Mouse (Mus musculus): ENCODE data around the gene Retreg3. TPM values are rescaled to one million over a fixed set of nuclear protein-coding genes. Genes with fewer than 3 reads are reported as not detected.

Gene Retreg3
- polyA plus RNA-seq (2015; fragmentation: Nextera tagmentation; extraction: Ambion mirVana) = 25.3 and 26.7 TPM in 2 replicates

DNA sequence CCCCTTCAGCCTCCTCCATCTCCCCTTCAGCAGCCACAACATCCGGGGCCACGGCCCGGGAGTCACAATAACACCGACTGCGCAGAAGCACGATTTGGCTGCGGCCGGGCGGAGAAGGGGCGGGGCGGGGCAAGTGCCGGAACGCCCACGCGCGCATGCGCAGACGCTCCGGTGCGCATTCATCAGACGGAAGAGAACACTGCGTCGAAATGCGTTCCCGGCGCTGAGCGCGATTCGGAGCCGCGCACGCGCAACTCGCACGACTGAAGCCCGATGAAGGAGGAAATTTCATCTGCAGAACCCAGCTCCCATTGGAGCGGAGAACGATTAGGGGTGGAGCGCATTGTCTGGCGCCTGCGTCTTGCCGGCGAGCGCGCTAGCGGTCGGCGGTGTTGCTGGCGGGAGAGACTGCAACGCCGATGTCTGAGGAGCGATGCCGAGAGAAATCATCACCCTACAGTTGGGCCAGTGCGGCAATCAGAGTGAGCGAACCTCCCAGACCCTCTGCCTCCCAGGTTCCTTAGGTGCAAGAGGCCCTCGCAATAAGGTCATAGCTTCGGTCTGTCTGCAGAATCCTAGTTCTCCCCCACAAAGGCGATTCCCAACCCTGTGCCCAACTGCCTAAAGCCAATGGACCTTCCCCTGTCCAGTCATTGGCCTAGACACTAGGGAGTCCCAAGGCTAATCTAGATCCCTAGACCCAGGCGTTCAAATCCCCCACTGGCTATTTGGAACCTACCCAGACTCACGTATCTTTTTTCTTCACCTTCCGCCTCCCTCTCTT is at the start of gene Retreg3, which contains the start of gene Tubg1:
Retreg3 (minus strand) TSS at position 133 of the 784 bp plus-strand sequence.
Tubg1 (plus strand) TSS at position 178 of the 784 bp plus-strand sequence.
- under 1% methylated on average over 61 of the region's 61 CpGs for WGBS
- Histone ChIP-seq H3K4me1 (peaks cover 36% of the 10 kb centered on the region), H3K4me3 (replicated peaks) (peak within 1 kb of the TSS; percentile 99), H3K27me3 (no peaks in the 10 kb centered on the region), H3K4me2 (replicated peaks) (peak within 1 kb of the TSS; percentile 82), H3K9me3 (replicated peaks) (no peaks in the 10 kb centered on the region), H3K36me3 (peaks cover 27% of the 10 kb centered on the region), H3K27ac (replicated peaks) (peak within 1 kb of the TSS; percentile 93), H3K9ac (peak within 1 kb of the TSS; percentile 96)
- peak; percentile 94 for ATAC-seq (ENCODE audit: insufficient number of reproducible peaks, low FRiP score, low TSS enrichment, low read depth)

DNA sequence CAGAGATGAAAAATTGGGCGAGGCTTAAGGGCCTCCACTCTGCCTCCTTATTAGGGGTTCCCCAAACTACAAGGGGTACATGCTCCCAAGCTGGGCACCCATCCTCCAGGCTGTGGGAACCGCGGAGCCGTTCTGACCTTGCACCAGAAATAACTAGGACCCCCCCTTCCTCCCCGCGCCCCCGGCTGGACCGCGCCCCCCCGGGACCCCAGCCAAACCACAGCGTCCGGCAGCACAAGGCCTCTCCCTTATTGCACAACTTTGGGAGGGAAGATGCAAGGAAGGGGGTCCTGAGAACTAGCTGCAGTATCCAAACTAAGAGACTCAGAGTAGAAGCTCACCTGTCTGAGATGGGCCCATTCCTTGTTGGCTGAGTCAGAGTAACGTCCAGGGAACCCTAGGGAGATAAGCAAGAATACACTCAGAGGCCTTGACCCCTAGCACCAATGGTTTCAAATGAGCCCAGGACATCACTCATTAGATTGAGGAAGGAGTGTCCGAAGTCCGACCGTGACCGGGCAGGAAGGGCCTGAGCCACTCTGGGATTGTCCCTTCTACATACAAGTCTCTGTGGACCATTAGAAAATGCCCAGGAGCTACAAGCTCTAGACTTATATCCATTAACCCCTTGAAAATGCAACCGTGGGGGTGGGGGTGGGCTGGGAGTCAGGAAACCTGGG is 48.7 kb upstream of the Retreg3 start:
- H3K4me3 ChIP-seq (replicated peaks) = peak overlapping the region; percentile 80
- no peak overlapping the region for H3K27ac ChIP-seq (replicated peaks)
- H3K4me2 ChIP-seq (replicated peaks) = peak overlapping the region; percentile 91
- peaks cover 78% of the 10 kb centered on the region for H3K4me1 ChIP-seq
- peaks cover 33% of the 10 kb centered on the region for H3K36me3 ChIP-seq
- 64% methylated on average over 18 of the region's 18 CpGs for WGBS
- no peak overlapping the region for H3K9ac ChIP-seq
- H3K27me3 ChIP-seq = peaks cover 49% of the 10 kb centered on the region
- H3K9me3 ChIP-seq (replicated peaks) = no peaks in the 10 kb centered on the region
- no peak for ATAC-seq (ENCODE audit: insufficient number of reproducible peaks, low FRiP score, low TSS enrichment, low read depth)

DNA sequence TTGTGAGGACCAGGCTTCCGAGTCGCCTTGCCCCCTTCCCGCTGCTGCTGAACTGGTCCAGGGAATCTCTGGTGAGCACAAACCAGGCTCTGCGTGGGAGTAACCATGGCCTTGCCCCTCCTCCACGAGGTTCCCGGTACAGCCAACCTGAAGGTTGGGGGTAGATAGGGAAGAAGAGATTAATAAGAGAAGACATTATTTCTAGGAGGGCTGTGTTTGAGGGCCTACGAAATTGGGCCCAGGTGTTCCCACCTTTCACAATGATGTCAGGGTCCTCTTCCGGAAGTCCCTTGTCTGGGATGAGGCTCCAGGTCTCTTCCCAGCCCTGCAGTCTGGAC is 48.2 kb upstream of the Retreg3 start:
- H3K4me2 ChIP-seq (replicated peaks) = peak overlapping the region; percentile 91; the same call in 1 of the 2 replicates
- H3K27me3 ChIP-seq = peaks cover 55% of the 10 kb centered on the region
- peaks cover 77% of the 10 kb centered on the region for H3K4me1 ChIP-seq
- no peak overlapping the region for H3K27ac ChIP-seq (replicated peaks)
- WGBS = 50% methylated on average over 8 of the region's 8 CpGs
- no peaks in the 10 kb centered on the region for H3K9me3 ChIP-seq (replicated peaks)
- H3K36me3 ChIP-seq = peaks cover 37% of the 10 kb centered on the region
- H3K4me3 ChIP-seq (replicated peaks) = peak overlapping the region; percentile 80
- ATAC-seq (ENCODE audit: insufficient number of reproducible peaks, low FRiP score, low TSS enrichment, low read depth) = no peak
- no peak overlapping the region for H3K9ac ChIP-seq

DNA sequence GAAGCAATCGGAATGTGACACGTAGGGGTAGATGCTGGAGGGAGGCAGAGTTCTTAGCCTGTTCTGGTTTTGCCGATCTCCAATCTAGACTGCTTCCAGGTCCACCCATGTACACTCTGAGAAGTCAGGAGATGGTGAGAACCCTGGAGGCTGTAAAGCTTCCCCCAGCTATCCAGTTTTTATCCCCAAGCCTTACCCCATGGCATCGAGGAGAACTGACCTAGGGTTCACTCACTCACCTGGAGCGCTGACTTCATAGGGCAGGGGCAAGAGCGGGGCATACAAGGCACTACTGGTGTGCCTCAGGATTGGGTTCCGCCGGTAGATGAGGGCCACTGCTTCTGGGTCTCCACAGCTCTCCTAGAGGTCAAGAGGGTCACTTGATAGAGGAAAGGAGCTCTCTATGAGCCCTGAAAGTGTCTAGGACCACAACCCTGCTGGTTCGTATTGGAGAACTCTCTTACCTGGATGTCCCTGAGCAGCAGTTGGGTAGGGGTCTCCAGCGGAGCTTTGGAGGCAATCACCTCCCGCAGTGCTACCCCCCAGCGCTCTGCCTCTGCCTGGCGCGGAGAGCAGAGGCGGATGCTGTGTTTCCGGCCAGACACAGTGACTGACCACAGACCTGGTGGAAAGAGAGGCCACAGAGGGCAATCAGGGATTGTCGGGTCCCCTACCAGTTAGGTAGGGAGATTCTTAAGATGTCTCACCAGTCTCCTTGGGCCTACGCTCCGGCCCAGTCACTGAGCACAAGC is 47.7 kb upstream of the Retreg3 start:
- H3K9me3 ChIP-seq (replicated peaks) = no peaks in the 10 kb centered on the region
- peaks cover 57% of the 10 kb centered on the region for H3K27me3 ChIP-seq
- no peak for ATAC-seq (ENCODE audit: insufficient number of reproducible peaks, low FRiP score, low TSS enrichment, low read depth)
- H3K9ac ChIP-seq = no peak overlapping the region
- H3K36me3 ChIP-seq = peaks cover 42% of the 10 kb centered on the region
- H3K4me1 ChIP-seq = peaks cover 78% of the 10 kb centered on the region
- no peak overlapping the region for H3K4me3 ChIP-seq (replicated peaks)
- 62% methylated on average over 19 of the region's 19 CpGs for WGBS
- H3K4me2 ChIP-seq (replicated peaks) = no peak overlapping the region
- no peak overlapping the region; the same call in 1 of the 2 replicates for H3K27ac ChIP-seq (replicated peaks)

DNA sequence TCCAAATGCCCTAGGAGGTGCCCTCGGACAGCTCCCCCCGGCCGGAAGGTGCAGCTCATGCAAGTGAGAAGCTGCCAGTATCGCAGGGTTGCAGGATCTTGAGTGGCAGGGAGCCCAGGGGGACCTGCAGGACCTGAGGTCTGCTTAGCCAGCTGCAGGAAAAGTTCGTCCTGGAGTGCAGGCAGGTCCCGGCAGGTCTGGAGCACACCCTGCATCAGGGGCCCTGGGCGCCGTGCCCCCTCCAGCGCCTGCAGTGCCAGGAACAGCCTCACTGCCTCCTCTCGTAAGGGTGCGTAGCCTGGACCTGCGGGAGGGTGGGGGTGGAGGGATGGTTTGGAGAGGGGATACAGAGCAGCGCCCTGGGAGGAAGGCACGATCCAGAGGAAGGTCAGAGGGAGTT is 46.7 kb upstream of the Retreg3 start:
- peaks cover 53% of the 10 kb centered on the region for H3K36me3 ChIP-seq
- H3K27me3 ChIP-seq = peaks cover 60% of the 10 kb centered on the region
- WGBS = 58% methylated on average over 14 of the region's 14 CpGs
- H3K4me3 ChIP-seq (replicated peaks) = no peak overlapping the region
- ATAC-seq (ENCODE audit: insufficient number of reproducible peaks, low FRiP score, low TSS enrichment, low read depth) = no peak
- H3K9ac ChIP-seq = no peak overlapping the region
- peaks cover 72% of the 10 kb centered on the region for H3K4me1 ChIP-seq
- H3K9me3 ChIP-seq (replicated peaks) = no peaks in the 10 kb centered on the region
- 0 out of 2 replicates have a peak overlapping the region, but pooled peaks have one; percentile 2 for H3K27ac ChIP-seq (replicated peaks)
- H3K4me2 ChIP-seq (replicated peaks) = no peak overlapping the region

DNA sequence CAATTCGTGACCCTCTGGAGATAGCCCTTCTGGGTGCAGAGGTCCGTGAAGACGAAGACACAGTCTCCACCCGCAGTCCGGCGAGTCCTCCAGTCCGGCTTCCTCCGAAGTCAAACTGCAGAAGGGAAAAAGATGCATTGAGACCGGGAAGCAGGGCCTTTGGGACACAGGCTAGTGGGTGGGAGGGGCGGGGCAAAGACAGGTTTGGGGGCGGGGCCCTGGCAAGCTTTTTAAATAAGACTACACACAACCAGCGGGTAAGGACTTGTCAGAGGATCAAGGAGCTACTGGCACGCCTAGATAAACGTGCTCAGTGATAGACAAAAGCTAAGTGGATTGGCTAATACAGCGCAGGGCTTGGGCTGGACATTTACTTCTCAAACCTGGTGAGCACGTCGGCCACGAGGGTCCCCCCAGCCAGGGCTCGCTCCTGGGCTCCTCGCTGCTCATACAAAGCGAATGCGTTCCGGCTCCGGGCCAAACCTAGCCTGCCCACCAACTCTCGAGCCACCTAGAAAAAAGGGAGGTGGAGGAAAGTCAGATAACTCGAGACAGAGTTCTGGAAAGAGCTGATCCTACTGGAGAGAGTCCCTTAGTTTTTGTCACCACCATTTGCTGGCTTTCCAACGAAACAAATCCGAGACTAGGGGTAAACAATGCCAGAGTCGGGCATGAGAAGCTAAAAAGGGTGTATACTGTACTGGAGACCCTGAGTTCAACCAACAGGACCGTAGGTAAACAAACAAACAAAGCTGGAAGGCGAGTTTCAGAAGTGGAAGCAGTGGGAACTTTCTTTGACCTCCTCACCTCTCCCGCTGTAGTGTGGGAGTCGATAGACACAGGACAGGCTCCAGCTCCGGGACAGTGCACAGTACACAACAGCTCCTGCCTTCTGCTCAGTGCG is 45.2 kb upstream of the Retreg3 start:
- Histone ChIP-seq H3K4me1 (peaks cover 67% of the 10 kb centered on the region), H3K36me3 (peaks cover 55% of the 10 kb centered on the region), H3K9me3 (replicated peaks) (no peaks in the 10 kb centered on the region), H3K4me2 (replicated peaks) (peak overlapping the region; percentile 45), H3K27ac (replicated peaks) (peak overlapping the region; percentile 51), H3K9ac (no peak overlapping the region), H3K27me3 (peaks cover 60% of the 10 kb centered on the region), H3K4me3 (replicated peaks) (no peak overlapping the region)
- 31% methylated on average over 35 of the region's 35 CpGs for WGBS
- no peak for ATAC-seq (ENCODE audit: insufficient number of reproducible peaks, low FRiP score, low TSS enrichment, low read depth)

DNA sequence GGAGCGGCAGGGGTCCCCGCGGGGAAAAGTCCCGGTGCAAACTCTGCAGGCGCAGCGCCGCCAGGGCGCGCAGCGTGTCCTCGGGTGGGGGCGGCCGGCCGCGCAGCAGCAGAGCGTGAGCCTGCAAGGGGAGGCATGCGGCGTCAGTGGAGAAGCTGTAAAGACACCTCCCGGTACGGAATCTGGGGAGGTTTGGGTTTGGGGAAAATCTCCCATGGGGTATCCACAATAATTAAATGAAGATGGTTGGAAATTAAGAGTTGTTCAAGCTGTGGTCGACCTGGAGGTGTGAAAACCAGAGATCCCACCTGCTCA is 44.6 kb upstream of the Retreg3 start:
- Histone ChIP-seq H3K4me3 (replicated peaks) (peak overlapping the region; percentile 25), H3K4me2 (replicated peaks) (peak overlapping the region; percentile 45), H3K4me1 (peaks cover 61% of the 10 kb centered on the region), H3K36me3 (peaks cover 55% of the 10 kb centered on the region), H3K9ac (0 out of 2 replicates have a peak overlapping the region, but pooled peaks have one; percentile 12), H3K27ac (replicated peaks) (no peak overlapping the region), H3K27me3 (peaks cover 60% of the 10 kb centered on the region), H3K9me3 (replicated peaks) (no peaks in the 10 kb centered on the region)
- 8% methylated on average over 21 of the region's 21 CpGs for WGBS
- ATAC-seq (ENCODE audit: insufficient number of reproducible peaks, low FRiP score, low TSS enrichment, low read depth) = no peak

DNA sequence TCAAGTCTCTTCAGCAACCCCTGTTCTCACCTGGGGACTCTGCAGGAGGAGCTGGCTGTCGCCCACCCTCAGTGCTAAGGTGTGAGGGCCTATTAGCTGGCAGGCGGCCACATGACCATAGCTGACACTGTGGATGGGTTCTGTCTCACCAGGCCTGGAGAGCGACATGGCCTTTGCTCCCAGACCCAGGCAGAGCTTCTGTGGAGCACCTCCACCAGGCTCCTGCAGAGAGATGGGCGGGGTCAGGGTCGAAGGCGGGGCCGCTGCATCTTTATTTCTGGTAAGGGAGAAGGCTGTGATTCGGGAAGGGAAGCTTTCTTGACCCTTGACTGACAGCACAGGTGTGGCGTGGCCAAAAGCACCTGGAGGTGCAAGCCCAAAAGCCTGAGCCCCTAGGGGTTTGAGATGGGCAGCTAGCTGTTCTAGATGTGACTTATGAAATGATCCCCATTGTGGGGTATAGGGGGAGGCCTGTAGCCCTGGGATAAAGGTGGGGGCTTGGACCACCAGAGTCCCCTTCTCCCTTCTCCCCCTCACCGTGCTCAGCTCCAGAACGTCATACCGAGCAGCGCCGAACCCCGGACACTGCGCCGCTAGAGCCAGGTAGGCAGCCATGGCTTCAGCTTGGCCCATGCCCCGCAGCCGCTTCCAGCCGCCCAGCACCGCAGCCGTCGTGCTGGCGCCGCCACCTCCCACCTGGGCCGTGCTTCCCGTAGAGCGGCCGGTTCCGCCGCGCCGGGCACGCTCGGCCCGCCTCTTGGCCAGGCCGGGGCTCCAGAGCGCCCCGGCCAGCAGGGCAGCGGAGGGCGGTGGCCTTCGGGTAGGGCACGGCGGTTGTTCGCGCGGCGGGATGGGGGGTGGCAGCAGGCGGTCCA is 44.0 kb upstream of the Retreg3 start:
- no peak for ATAC-seq (ENCODE audit: insufficient number of reproducible peaks, low FRiP score, low TSS enrichment, low read depth)
- peaks cover 55% of the 10 kb centered on the region for H3K36me3 ChIP-seq
- no peak overlapping the region for H3K27ac ChIP-seq (replicated peaks)
- H3K9me3 ChIP-seq (replicated peaks) = no peaks in the 10 kb centered on the region
- peaks cover 60% of the 10 kb centered on the region for H3K27me3 ChIP-seq
- H3K4me1 ChIP-seq = peaks cover 55% of the 10 kb centered on the region
- peak overlapping the region; percentile 25 for H3K4me3 ChIP-seq (replicated peaks)
- peak overlapping the region; percentile 45 for H3K4me2 ChIP-seq (replicated peaks)
- H3K9ac ChIP-seq = 0 out of 2 replicates have a peak overlapping the region, but pooled peaks have one; percentile 12
- 22% methylated on average over 49 of the region's 49 CpGs for WGBS

DNA sequence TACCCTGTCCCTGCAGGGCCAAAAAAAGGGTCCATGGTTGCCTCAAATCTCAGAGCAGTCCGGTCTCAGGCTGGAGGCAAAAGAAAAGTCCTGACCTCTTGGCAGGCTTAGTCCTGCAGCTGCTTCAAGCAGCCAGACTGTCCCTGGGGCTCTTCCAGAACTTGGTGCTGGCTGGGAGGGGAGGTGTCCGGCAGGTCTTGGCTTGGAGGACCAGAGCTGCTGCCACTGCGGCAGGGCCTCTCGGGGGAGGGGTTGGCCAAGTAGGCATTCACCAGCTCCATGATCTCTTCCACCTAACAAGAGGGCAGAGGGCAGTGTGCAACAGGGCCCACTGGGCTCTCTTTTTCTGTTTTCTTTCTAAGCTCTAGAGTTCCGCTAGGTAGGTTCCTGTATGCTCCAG is 43.1 kb upstream of the Retreg3 start:
- Histone ChIP-seq H3K4me3 (replicated peaks) (no peak overlapping the region), H3K27ac (replicated peaks) (no peak overlapping the region), H3K27me3 (peaks cover 51% of the 10 kb centered on the region), H3K4me1 (peaks cover 48% of the 10 kb centered on the region), H3K9ac (no peak overlapping the region), H3K4me2 (replicated peaks) (no peak overlapping the region), H3K9me3 (replicated peaks) (no peaks in the 10 kb centered on the region), H3K36me3 (peaks cover 54% of the 10 kb centered on the region)
- ATAC-seq (ENCODE audit: insufficient number of reproducible peaks, low FRiP score, low TSS enrichment, low read depth) = no peak
- WGBS = 57% methylated on average over 5 of the region's 5 CpGs

DNA sequence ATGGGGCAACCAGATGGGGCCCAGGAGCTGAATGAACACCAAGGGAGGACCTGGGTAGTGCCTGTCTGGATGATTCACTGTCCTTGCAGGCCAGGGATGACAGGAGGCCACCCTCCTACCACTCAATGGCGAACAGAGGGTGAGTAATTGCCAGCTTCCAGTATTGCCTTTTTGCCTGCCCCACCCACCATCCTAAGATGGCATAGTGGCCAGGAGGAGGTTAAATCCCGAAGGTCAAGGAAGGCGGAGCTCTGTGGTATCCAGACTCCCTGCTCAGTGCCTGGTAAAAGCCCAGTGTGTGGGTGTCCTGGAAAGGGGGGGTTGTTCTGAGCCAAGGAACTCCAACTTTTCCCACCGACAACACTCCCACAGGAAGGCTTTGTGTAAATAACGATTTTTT is 42.6 kb upstream of the Retreg3 start:
- Histone ChIP-seq H3K36me3 (peaks cover 49% of the 10 kb centered on the region), H3K27me3 (peaks cover 46% of the 10 kb centered on the region), H3K4me3 (replicated peaks) (no peak overlapping the region), H3K4me1 (peaks cover 43% of the 10 kb centered on the region), H3K9me3 (replicated peaks) (no peaks in the 10 kb centered on the region), H3K9ac (no peak overlapping the region), H3K4me2 (replicated peaks) (no peak overlapping the region), H3K27ac (replicated peaks) (no peak overlapping the region)
- 59% methylated on average over 5 of the region's 5 CpGs for WGBS
- ATAC-seq (ENCODE audit: insufficient number of reproducible peaks, low FRiP score, low TSS enrichment, low read depth) = no peak

Data from embryonic facial prominence, embryonic 15.5 days (tissue).